Mouse (Mus musculus): ENCODE measurements at regions not wholly inside any gene's neighbourhood (a gene's known extent, or its start where the extent isn't known, plus 50 kb on each side); places are given as distances from the start of the nearest gene placed in this dataset.

- Histone ChIP-seq H3K4me3 (replicated peaks) (no peak overlapping the region), H3K9ac (no peak overlapping the region), H3K27ac (replicated peaks) (no peak overlapping the region), H3K9me3 (replicated peaks) (no peaks in the 10 kb centered on the region), H3K4me1 (replicated peaks) (no peaks in the 10 kb centered on the region), H3K36me3 (replicated peaks) (no peaks in the 10 kb centered on the region), H3K27me3 (no peaks in the 10 kb centered on the region), H3K4me2 (no peak overlapping the region)
- 60% methylated on average over 14 of the region's 14 CpGs for WGBS (ENCODE audit: insufficient replicate concordance)
- no peak for ATAC-seq (ENCODE audit: insufficient read depth)
Measured at GRCm38 (mm10) chr2:171733965-171734633, 309.2 kb downstream of the Cbln4 start.

- WGBS (ENCODE audit: insufficient replicate concordance): 49% methylated on average over 5 of the region's 5 CpGs
- no peaks in the 10 kb centered on the region for H3K27me3 ChIP-seq
Measured at GRCm38 (mm10) chr2:171719269-171719668, 324.0 kb downstream of the Cbln4 start.

GRCm38 (mm10) chr2:171718855-171719254 is 324.4 kb downstream of the Cbln4 start:
- H3K9ac ChIP-seq: no peak overlapping the region
- H3K4me3 ChIP-seq (replicated peaks): no peak overlapping the region
- H3K27me3 ChIP-seq: no peaks in the 10 kb centered on the region
- H3K27ac ChIP-seq (replicated peaks): no peak overlapping the region
- WGBS (ENCODE audit: insufficient replicate concordance): 55% methylated on average over 5 of the region's 5 CpGs
- no peak for ATAC-seq (ENCODE audit: insufficient read depth)
- no peaks in the 10 kb centered on the region for H3K4me1 ChIP-seq (replicated peaks)
- H3K9me3 ChIP-seq (replicated peaks): no peaks in the 10 kb centered on the region
- H3K4me2 ChIP-seq: no peak overlapping the region
- H3K36me3 ChIP-seq (replicated peaks): no peaks in the 10 kb centered on the region

More at GRCm38 (mm10) chr2:171719269-171719668, 324.0 kb downstream of the Cbln4 start:
- Histone ChIP-seq H3K4me2 (no peak overlapping the region), H3K4me1 (replicated peaks) (no peaks in the 10 kb centered on the region), H3K9me3 (replicated peaks) (no peaks in the 10 kb centered on the region), H3K27ac (replicated peaks) (no peak overlapping the region), H3K9ac (no peak overlapping the region), H3K4me3 (replicated peaks) (no peak overlapping the region), H3K36me3 (replicated peaks) (no peaks in the 10 kb centered on the region)
- ATAC-seq (ENCODE audit: insufficient read depth): no peak

GRCm38 (mm10) chr2:171712816-171713570 is 330.3 kb downstream of the Cbln4 start:
- 64% methylated on average over 11 of the region's 11 CpGs for WGBS (ENCODE audit: insufficient replicate concordance)
- ATAC-seq (ENCODE audit: insufficient read depth): no peak
- no peaks in the 10 kb centered on the region for H3K27me3 ChIP-seq
- no peaks in the 10 kb centered on the region for H3K36me3 ChIP-seq (replicated peaks)
- H3K9ac ChIP-seq: no peak overlapping the region
- H3K9me3 ChIP-seq (replicated peaks): no peaks in the 10 kb centered on the region
- no peaks in the 10 kb centered on the region for H3K4me1 ChIP-seq (replicated peaks)
- no peak overlapping the region for H3K4me3 ChIP-seq (replicated peaks)
- H3K4me2 ChIP-seq: no peak overlapping the region
- H3K27ac ChIP-seq (replicated peaks): no peak overlapping the region

GRCm38 (mm10) chr2:171693526-171693925 is 349.7 kb downstream of the Cbln4 start:
- no peaks in the 10 kb centered on the region for H3K9me3 ChIP-seq (replicated peaks)
- H3K27me3 ChIP-seq: no peaks in the 10 kb centered on the region
- no peak overlapping the region for H3K9ac ChIP-seq
- H3K4me2 ChIP-seq: no peak overlapping the region
- no peak overlapping the region for H3K27ac ChIP-seq (replicated peaks)
- no peaks in the 10 kb centered on the region for H3K36me3 ChIP-seq (replicated peaks)
- no peak overlapping the region for H3K4me3 ChIP-seq (replicated peaks)
- ATAC-seq (ENCODE audit: insufficient read depth): no peak
- H3K4me1 ChIP-seq (replicated peaks): no peaks in the 10 kb centered on the region
- WGBS (ENCODE audit: insufficient replicate concordance): 59% methylated on average over 5 of the region's 5 CpGs

GRCm38 (mm10) chr2:171690781-171691180 is 352.5 kb downstream of the Cbln4 start:
- no peak overlapping the region for H3K4me3 ChIP-seq (replicated peaks)
- ATAC-seq (ENCODE audit: insufficient read depth): no peak
- WGBS (ENCODE audit: insufficient replicate concordance): 46% methylated on average over 4 of the region's 4 CpGs
- no peaks in the 10 kb centered on the region for H3K4me1 ChIP-seq (replicated peaks)
- no peaks in the 10 kb centered on the region for H3K27me3 ChIP-seq
- no peak overlapping the region for H3K27ac ChIP-seq (replicated peaks)
- no peaks in the 10 kb centered on the region for H3K9me3 ChIP-seq (replicated peaks)
- no peak overlapping the region for H3K4me2 ChIP-seq
- H3K36me3 ChIP-seq (replicated peaks): no peaks in the 10 kb centered on the region
- H3K9ac ChIP-seq: no peak overlapping the region

GRCm38 (mm10) chr2:171689102-171689501 is 354.2 kb downstream of the Cbln4 start:
- Histone ChIP-seq H3K27ac (replicated peaks) (no peak overlapping the region), H3K36me3 (replicated peaks) (no peaks in the 10 kb centered on the region), H3K4me3 (replicated peaks) (no peak overlapping the region), H3K4me1 (replicated peaks) (no peaks in the 10 kb centered on the region), H3K4me2 (no peak overlapping the region), H3K9ac (no peak overlapping the region), H3K9me3 (replicated peaks) (peaks cover 3% of the 10 kb centered on the region; the same call in 1 of the 2 replicates), H3K27me3 (no peaks in the 10 kb centered on the region)
- no peak for ATAC-seq (ENCODE audit: insufficient read depth)
- 14% methylated on average over 4 of the region's 4 CpGs for WGBS (ENCODE audit: insufficient replicate concordance)

GRCm38 (mm10) chr2:171677998-171678397 is 365.3 kb downstream of the Cbln4 start:
- Histone ChIP-seq H3K4me1 (replicated peaks) (no peaks in the 10 kb centered on the region), H3K9ac (no peak overlapping the region), H3K9me3 (replicated peaks) (no peaks in the 10 kb centered on the region), H3K27ac (replicated peaks) (no peak overlapping the region), H3K4me3 (replicated peaks) (no peak overlapping the region), H3K36me3 (replicated peaks) (no peaks in the 10 kb centered on the region), H3K27me3 (no peaks in the 10 kb centered on the region), H3K4me2 (no peak overlapping the region)
- no peak for ATAC-seq (ENCODE audit: insufficient read depth)
- WGBS (ENCODE audit: insufficient replicate concordance): 67% methylated on average over 2 of the region's 2 CpGs

- ATAC-seq (ENCODE audit: insufficient read depth): no peak
- no peak overlapping the region for H3K4me2 ChIP-seq
- no peaks in the 10 kb centered on the region for H3K36me3 ChIP-seq (replicated peaks)
- no peaks in the 10 kb centered on the region for H3K9me3 ChIP-seq (replicated peaks)
- no peak overlapping the region for H3K4me3 ChIP-seq (replicated peaks)
- no peak overlapping the region for H3K27ac ChIP-seq (replicated peaks)
- no peak overlapping the region for H3K9ac ChIP-seq
- 60% methylated on average over 7 of the region's 7 CpGs for WGBS (ENCODE audit: insufficient replicate concordance)
- H3K4me1 ChIP-seq (replicated peaks): no peaks in the 10 kb centered on the region
- no peaks in the 10 kb centered on the region for H3K27me3 ChIP-seq
Measured at GRCm38 (mm10) chr2:171677128-171677527, 366.1 kb downstream of the Cbln4 start.

- Histone ChIP-seq H3K9me3 (replicated peaks) (no peaks in the 10 kb centered on the region), H3K4me3 (replicated peaks) (no peak overlapping the region), H3K9ac (no peak overlapping the region), H3K4me2 (no peak overlapping the region), H3K4me1 (replicated peaks) (no peaks in the 10 kb centered on the region), H3K27ac (replicated peaks) (no peak overlapping the region), H3K27me3 (no peaks in the 10 kb centered on the region), H3K36me3 (replicated peaks) (no peaks in the 10 kb centered on the region)
- WGBS (ENCODE audit: insufficient replicate concordance): 68% methylated on average over 8 of the region's 8 CpGs
- no peak for ATAC-seq (ENCODE audit: insufficient read depth)
Measured at GRCm38 (mm10) chr2:171676083-171676482, 367.2 kb downstream of the Cbln4 start.

GRCm38 (mm10) chr2:171675411-171675810 is 367.9 kb downstream of the Cbln4 start:
- Histone ChIP-seq H3K4me3 (replicated peaks) (no peak overlapping the region), H3K27ac (replicated peaks) (no peak overlapping the region), H3K36me3 (replicated peaks) (no peaks in the 10 kb centered on the region), H3K9me3 (replicated peaks) (no peaks in the 10 kb centered on the region), H3K9ac (no peak overlapping the region), H3K4me1 (replicated peaks) (no peaks in the 10 kb centered on the region), H3K27me3 (no peaks in the 10 kb centered on the region), H3K4me2 (no peak overlapping the region)
- 22% methylated on average over 2 of the region's 2 CpGs for WGBS (ENCODE audit: insufficient replicate concordance)
- ATAC-seq (ENCODE audit: insufficient read depth): no peak

Data from liver, embryonic 15.5 days (tissue).